Mouse (Mus musculus) CH12.LX (cell line): Measurements from ENCODE around the gene Oprd1.

Experiments used
- CTCF ChIP-seq, 2 experiments: IDR thresholded peaks in 1 of 2; conservative IDR thresholded peaks in 1 of 2; 2 replicates each; pipeline ENCODE4 v1.5.1; 2011 to 2012; ENCODE audit warnings: low read depth in 2 of 2, low read length in 2 of 2, improper control_type of control experiment in 1 of 2, inconsistent platforms in 1 of 2, mild to moderate bottlenecking in 1 of 2, moderate library complexity in 1 of 2
- ETS1 ChIP-seq: conservative IDR thresholded peaks from 2 replicates; pipeline ENCODE4 v1.6.1; 2012; ENCODE audit warnings: low read depth, mild to moderate bottlenecking, inconsistent platforms, low read length, improper control_type of control experiment, moderate library complexity
- HCFC1 ChIP-seq: IDR thresholded peaks from 2 replicates; pipeline ENCODE4 v1.6.1; 2012; ENCODE audit warnings: low read depth, mild to moderate bottlenecking, inconsistent platforms, low read length, improper control_type of control experiment
- JUND ChIP-seq: conservative IDR thresholded peaks from 2 replicates; pipeline ENCODE4 v1.6.1; 2011; ENCODE audit warnings: low read depth, low read length, improper control_type of control experiment
- POLR2AphosphoS2 ChIP-seq: IDR thresholded peaks from 2 replicates; pipeline ENCODE4 v1.6.1; 2011; ENCODE audit warnings: low read depth, low read length, improper control_type of control experiment
- USF1 ChIP-seq: IDR thresholded peaks from 2 replicates; pipeline ENCODE4 v1.6.1; 2014; ENCODE audit warnings: low read depth, mild to moderate bottlenecking, inconsistent platforms, low read length, improper control_type of control experiment
- USF2 ChIP-seq: conservative IDR thresholded peaks from 2 replicates; pipeline ENCODE4 v1.6.1; 2011; ENCODE audit warnings: low read depth, low read length, improper control_type of control experiment
- ZNF384 ChIP-seq: IDR thresholded peaks from 2 replicates; pipeline ENCODE4 v1.6.1; 2012; ENCODE audit warnings: low read depth, low read length, improper control_type of control experiment, inconsistent platforms

- TF ChIP-seq POLR2AphosphoS2 (no peak), HCFC1 (no peak), CTCF (conservative IDR thresholded peaks at IDR 0.05 in 1 of 2, IDR thresholded peaks at IDR 0.05 in 1 of 2; ENCODE audit: low read depth in 2 of 2, low read length in 2 of 2) (no peak), ETS1 (no peak), ZNF384 (no peak), USF2 (no peak), JUND (no peak), USF1 (no peak)
Observed at GRCm38 (mm10) chr4:132167436-132167835, 23.1 kb upstream of the Oprd1 start.
